Mouse (Mus musculus) erythroblast, embryonic 14.5 days (primary cell): ENCODE data around the gene Wdr11.
A peak's percentile ranks its signal among the peaks of the same experiment; 100 is the strongest.

Experiments used
- GATA1 ChIP-seq: IDR thresholded peaks from 2 replicates; pipeline ENCODE4 v1.6.1; 2012; ENCODE audit warnings: low read length, inconsistent platforms, mixed read lengths
- TAL1 ChIP-seq: IDR thresholded peaks from 3 replicates; pipeline ENCODE4 v1.6.1; 2012; ENCODE audit warnings: low read length, inconsistent platforms, mixed read lengths

DNA sequence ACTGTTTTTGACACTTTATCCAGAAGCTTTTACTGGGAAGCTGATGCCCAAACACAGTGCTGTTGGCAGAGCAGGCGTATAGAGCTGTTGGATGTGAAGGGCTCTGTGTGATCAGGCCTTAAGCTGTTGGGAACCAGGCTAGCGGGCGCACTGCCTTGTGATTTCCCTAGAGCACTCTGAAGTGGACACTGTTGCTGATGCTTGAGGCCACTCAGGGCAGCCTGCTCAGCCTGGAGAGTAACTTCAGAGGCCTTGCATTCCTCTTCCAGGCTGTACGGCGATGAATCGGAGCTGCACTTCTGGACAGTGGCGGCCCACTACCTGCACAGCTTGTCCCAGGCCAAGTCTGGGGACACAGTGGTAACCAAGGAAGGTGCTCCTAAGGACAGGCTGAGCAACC lies 38.7 kb downstream of the Wdr11 start:
- TF ChIP-seq TAL1 (peak; percentile 21; the same call in 1 of the 3 replicates), GATA1 (no peak)
